Mouse (Mus musculus) layer of hippocampus, postnatal 14 days (tissue): ENCODE measurements around the gene Atg7. TPM values are rescaled to one million over a fixed set of nuclear protein-coding genes. Genes with fewer than 3 reads are reported as not detected.
A peak's percentile ranks its signal among the peaks of the same experiment; 100 is the strongest.

Source experiments
- DNase-seq, 2 experiments: peaks; one replicate each; pipeline ENCODE4 v3.0.0; 2021 to 2022; ENCODE audit warnings: low spot score in 2 of 2, mixed read lengths in 1 of 2
- total RNA-seq, 2 experiments: library from RNA; stranded (reverse); gene quantifications; 2 replicates each; pipeline ENCODE4 v1.2.3; 2021

The Atg7 gene
- total RNA-seq, 2 experiments from 2014 or later = 21.0 to 27.7 TPM

GRCm38 (mm10) chr6:114814199-114814881 lies 171.4 kb downstream of the Atg7 start:
- no peak for DNase-seq

- no peak for DNase-seq
These were observed 172.2 kb downstream of the Atg7 start for GRCm38 (mm10) chr6:114814882-114815650.

- no peak for DNase-seq
These were observed 175.1 kb downstream of the Atg7 start for GRCm38 (mm10) chr6:114817948-114818347.

GRCm38 (mm10) chr6:114818471-114818870 lies 175.6 kb downstream of the Atg7 start:
- DNase-seq = no peak

GRCm38 (mm10) chr6:114819971-114820481 lies 177.1 kb downstream of the Atg7 start:
- peak in 1 of 2 experiments; percentile 21 for DNase-seq

GRCm38 (mm10) chr6:114821646-114822045 lies 178.7 kb downstream of the Atg7 start:
- DNase-seq = no peak

GRCm38 (mm10) chr6:114826889-114827288 lies 184.0 kb downstream of the Atg7 start:
- no peak for DNase-seq

- no peak for DNase-seq
These were observed 187.0 kb downstream of the Atg7 start for GRCm38 (mm10) chr6:114829660-114830438.

GRCm38 (mm10) chr6:114831807-114832206 lies 188.9 kb downstream of the Atg7 start:
- DNase-seq = no peak

- no peak for DNase-seq
These were observed 190.3 kb downstream of the Atg7 start for GRCm38 (mm10) chr6:114833058-114833685.

- no peak for DNase-seq
These were observed 191.0 kb downstream of the Atg7 start for GRCm38 (mm10) chr6:114833791-114834346.

GRCm38 (mm10) chr6:114835344-114835743 lies 192.4 kb downstream of the Atg7 start:
- DNase-seq = no peak

GRCm38 (mm10) chr6:114835752-114836151 lies 192.9 kb downstream of the Atg7 start:
- DNase-seq = no peak

- no peak for DNase-seq
These were observed 193.5 kb downstream of the Atg7 start for GRCm38 (mm10) chr6:114836433-114836832.

GRCm38 (mm10) chr6:114838872-114839271 lies 196.0 kb downstream of the Atg7 start:
- no peak for DNase-seq

GRCm38 (mm10) chr6:114840012-114840411 lies 197.1 kb downstream of the Atg7 start:
- no peak for DNase-seq

GRCm38 (mm10) chr6:114842131-114842530 lies 199.2 kb downstream of the Atg7 start:
- no peak for DNase-seq

GRCm38 (mm10) chr6:114842863-114843262 lies 200.0 kb downstream of the Atg7 start:
- DNase-seq = no peak

- DNase-seq = no peak
These were observed 203.4 kb downstream of the Atg7 start for GRCm38 (mm10) chr6:114846153-114846772.

- no peak for DNase-seq
These were observed 204.8 kb downstream of the Atg7 start for GRCm38 (mm10) chr6:114847582-114848174.
